Mouse (Mus musculus): ENCODE results near the gene Vgll4.

Vgll4 gene

GRCm38 (mm10) chr6:114846153-114846772 lies 123.5 kb downstream of the Vgll4 start:
- no peak for DNase-seq (ENCODE audit: low spot score in 2 of 2)

GRCm38 (mm10) chr6:114842863-114843262 lies 126.9 kb downstream of the Vgll4 start:
- DNase-seq (ENCODE audit: low spot score in 2 of 2) = no peak

- no peak for DNase-seq (ENCODE audit: low spot score in 2 of 2)
Observed at GRCm38 (mm10) chr6:114842131-114842530, 127.7 kb downstream of the Vgll4 start.

- no peak for DNase-seq (ENCODE audit: low spot score in 2 of 2)
Observed at GRCm38 (mm10) chr6:114840012-114840411, 129.8 kb downstream of the Vgll4 start.

- no peak for DNase-seq (ENCODE audit: low spot score in 2 of 2)
Observed at GRCm38 (mm10) chr6:114838872-114839271, 130.9 kb downstream of the Vgll4 start.

GRCm38 (mm10) chr6:114836433-114836832 lies 133.4 kb downstream of the Vgll4 start:
- DNase-seq (ENCODE audit: low spot score in 2 of 2) = no peak

- DNase-seq (ENCODE audit: low spot score in 2 of 2) = no peak
Observed at GRCm38 (mm10) chr6:114835752-114836151, 134.0 kb downstream of the Vgll4 start.

GRCm38 (mm10) chr6:114835344-114835743 lies 134.4 kb downstream of the Vgll4 start:
- no peak for DNase-seq (ENCODE audit: low spot score in 2 of 2)

- no peak for DNase-seq (ENCODE audit: low spot score in 2 of 2)
Observed at GRCm38 (mm10) chr6:114833791-114834346, 135.9 kb downstream of the Vgll4 start.

GRCm38 (mm10) chr6:114833058-114833685 lies 136.6 kb downstream of the Vgll4 start:
- no peak for DNase-seq (ENCODE audit: low spot score in 2 of 2)

- DNase-seq (ENCODE audit: low spot score in 2 of 2) = no peak
Observed at GRCm38 (mm10) chr6:114831807-114832206, 138.0 kb downstream of the Vgll4 start.

- no peak for DNase-seq (ENCODE audit: low spot score in 2 of 2)
Observed at GRCm38 (mm10) chr6:114829660-114830438, 139.9 kb downstream of the Vgll4 start.

GRCm38 (mm10) chr6:114826889-114827288 lies 142.9 kb downstream of the Vgll4 start:
- DNase-seq (ENCODE audit: low spot score in 2 of 2) = no peak

- no peak for DNase-seq (ENCODE audit: low spot score in 2 of 2)
Observed at GRCm38 (mm10) chr6:114821646-114822045, 148.1 kb downstream of the Vgll4 start.

- no peak for DNase-seq (ENCODE audit: low spot score in 2 of 2)
Observed at GRCm38 (mm10) chr6:114819971-114820481, 149.8 kb downstream of the Vgll4 start.

- DNase-seq (ENCODE audit: low spot score in 2 of 2) = no peak
Observed at GRCm38 (mm10) chr6:114818471-114818870, 151.3 kb downstream of the Vgll4 start.

GRCm38 (mm10) chr6:114817948-114818347 lies 151.8 kb downstream of the Vgll4 start:
- no peak for DNase-seq (ENCODE audit: low spot score in 2 of 2)

- DNase-seq (ENCODE audit: low spot score in 2 of 2) = no peak
Observed at GRCm38 (mm10) chr6:114814882-114815650, 154.7 kb downstream of the Vgll4 start.

- DNase-seq (ENCODE audit: low spot score in 2 of 2) = no peak
Observed at GRCm38 (mm10) chr6:114814199-114814881, 155.5 kb downstream of the Vgll4 start.

- DNase-seq (ENCODE audit: low spot score in 2 of 2) = no peak
Observed at GRCm38 (mm10) chr6:114812779-114813178, 157.0 kb downstream of the Vgll4 start.

- no peak for DNase-seq (ENCODE audit: low spot score in 2 of 2)
Observed at GRCm38 (mm10) chr6:114812322-114812721, 157.5 kb downstream of the Vgll4 start.

Data from right cerebral cortex, postnatal 36 days (tissue).